Mouse (Mus musculus) liver, embryonic 12.5 days (tissue): Measurements from ENCODE around the gene Pfdn4. TPM values are rescaled to one million over a fixed set of nuclear protein-coding genes. Genes with fewer than 3 reads are reported as not detected.
A peak's percentile ranks its signal among the peaks of the same experiment; 100 is the strongest.

Source experiments
- ATAC-seq: fragments of 200-750 bp; cut with Nextera tagmentation; 2 replicates; pipeline ENCODE4 v1.8.0; 2017; ENCODE audit warnings: moderate number of reproducible peaks, mild to moderate bottlenecking, moderate library complexity
- H3K27ac ChIP-seq: fragments of 300-500 bp; sonication (generic); 2 replicates; pipeline ENCODE4 v1.5.1; 2016; ENCODE audit warnings: mild to moderate bottlenecking
- H3K27me3 ChIP-seq: fragments of 300-500 bp; sonication (generic); replicated peaks from 2 replicates; pipeline ENCODE4 v1.6.1; 2016; ENCODE audit warnings: mild to moderate bottlenecking, moderate library complexity
- H3K36me3 ChIP-seq: fragments of 300-500 bp; sonication (generic); 2 replicates; pipeline ENCODE4 v1.6.1; 2016; ENCODE audit warnings: mild to moderate bottlenecking, moderate library complexity
- H3K4me1 ChIP-seq: fragments of 300-500 bp; sonication (generic); 2 replicates; pipeline ENCODE4 v1.6.1; 2016
- H3K4me2 ChIP-seq: fragments of 300-500 bp; sonication (generic); 2 replicates; pipeline ENCODE4 v1.6.1; 2016; ENCODE audit warnings: mild to moderate bottlenecking, moderate library complexity
- H3K4me3 ChIP-seq: fragments of 300-500 bp; sonication (generic); 2 replicates; pipeline ENCODE4 v1.5.1; 2016; ENCODE audit warnings: mild to moderate bottlenecking, moderate library complexity
- H3K9ac ChIP-seq: fragments of 300-500 bp; sonication (generic); 2 replicates; pipeline ENCODE4 v1.6.1; 2016; ENCODE audit warnings: mild to moderate bottlenecking, moderate library complexity
- H3K9me3 ChIP-seq: fragments of 300-500 bp; sonication (generic); replicated peaks from 2 replicates; pipeline ENCODE4 v1.6.1; 2016; ENCODE audit warnings: mild to moderate bottlenecking, moderate library complexity
- WGBS: fragments of 180-500 bp; shearing (Covaris S2); methylation state at CpG from one replicate; pipeline ENCODE4 v1.1.7; 2016; ENCODE audit not compliant: insufficient replicate concordance; 5-methylcytosine and 5-hydroxymethylcytosine counted together
- polyA plus RNA-seq: library from polyadenylated mRNA; unstranded; fragments of >200 nt; fragmentation: Nextera tagmentation; extraction: Ambion mirVana; gene quantifications from 2 replicates; pipeline ENCODE4 v1.2.1, GENCODE M21; 2016

Pfdn4 gene
- polyA plus RNA-seq, 1 experiment from 2014 or later, result 63.7 TPM

GRCm38 (mm10) chr2:170503343-170503742 is 7.1 kb downstream of the Pfdn4 start:
- Histone ChIP-seq H3K9ac (no peak overlapping the region), H3K4me2 (no peak overlapping the region), H3K9me3 (no peaks in the 10 kb centered on the region), H3K27ac (no peak overlapping the region), H3K36me3 (no peaks in the 10 kb centered on the region), H3K27me3 (peaks cover 21% of the 10 kb centered on the region), H3K4me3 (no peak overlapping the region), H3K4me1 (0 out of 2 replicates have a peak, but pooled peaks cover 2% of the 10 kb centered on the region)
- 14% methylated on average over 8 of the region's 8 CpGs for WGBS
- ATAC-seq, result no peak

DNA sequence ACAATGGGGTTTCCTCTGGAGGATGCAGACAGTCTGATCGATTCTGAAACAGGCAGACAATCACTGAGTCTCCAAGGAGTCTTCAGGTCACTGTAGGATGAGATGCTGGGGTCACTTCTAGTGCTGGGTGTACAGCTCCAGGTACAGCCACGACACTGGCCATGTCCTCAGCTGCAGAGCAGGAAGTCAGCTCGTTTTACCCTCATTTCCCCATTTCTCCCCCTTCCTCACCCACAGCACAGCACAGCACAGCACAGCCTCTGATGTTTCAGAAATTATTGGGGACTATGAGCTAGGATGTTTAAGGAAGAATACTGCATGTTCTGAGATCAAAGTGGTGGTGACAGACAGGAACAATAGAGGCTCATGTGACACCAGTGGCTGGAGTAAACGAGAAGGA is 7.8 kb downstream of the Pfdn4 start:
- Histone ChIP-seq H3K36me3 (no peaks in the 10 kb centered on the region), H3K9ac (no peak overlapping the region), H3K9me3 (no peaks in the 10 kb centered on the region), H3K4me2 (no peak overlapping the region), H3K27me3 (peaks cover 15% of the 10 kb centered on the region), H3K27ac (no peak overlapping the region), H3K4me3 (no peak overlapping the region), H3K4me1 (peaks cover 7% of the 10 kb centered on the region)
- 13% methylated on average over 4 of the region's 4 CpGs for WGBS
- ATAC-seq, result no peak

- Histone ChIP-seq H3K9me3 (no peaks in the 10 kb centered on the region), H3K27me3 (peaks cover 6% of the 10 kb centered on the region; the same call in 1 of the 2 replicates), H3K4me2 (no peak overlapping the region), H3K4me1 (peaks cover 26% of the 10 kb centered on the region), H3K4me3 (no peak overlapping the region), H3K27ac (no peak overlapping the region), H3K36me3 (no peaks in the 10 kb centered on the region), H3K9ac (no peak overlapping the region)
- no peak for ATAC-seq
- WGBS, result 3% methylated on average over 10 of the region's 10 CpGs
Measured at GRCm38 (mm10) chr2:170507734-170508133, 11.5 kb downstream of the Pfdn4 start.

- 5% methylated on average over 12 of the region's 12 CpGs for WGBS
- peak overlapping the region; percentile 37 for H3K4me3 ChIP-seq
- H3K4me1 ChIP-seq, result peaks cover 37% of the 10 kb centered on the region
- H3K9me3 ChIP-seq, result no peaks in the 10 kb centered on the region
- H3K36me3 ChIP-seq, result no peaks in the 10 kb centered on the region
- H3K27ac ChIP-seq, result no peak overlapping the region
- H3K4me2 ChIP-seq, result peak overlapping the region; percentile 65
- no peak for ATAC-seq
- 0 out of 2 replicates have a peak overlapping the region, but pooled peaks have one; percentile 39 for H3K9ac ChIP-seq
- peaks cover 6% of the 10 kb centered on the region; the same call in 1 of the 2 replicates for H3K27me3 ChIP-seq
Measured at GRCm38 (mm10) chr2:170508821-170509220, 12.6 kb downstream of the Pfdn4 start.

DNA sequence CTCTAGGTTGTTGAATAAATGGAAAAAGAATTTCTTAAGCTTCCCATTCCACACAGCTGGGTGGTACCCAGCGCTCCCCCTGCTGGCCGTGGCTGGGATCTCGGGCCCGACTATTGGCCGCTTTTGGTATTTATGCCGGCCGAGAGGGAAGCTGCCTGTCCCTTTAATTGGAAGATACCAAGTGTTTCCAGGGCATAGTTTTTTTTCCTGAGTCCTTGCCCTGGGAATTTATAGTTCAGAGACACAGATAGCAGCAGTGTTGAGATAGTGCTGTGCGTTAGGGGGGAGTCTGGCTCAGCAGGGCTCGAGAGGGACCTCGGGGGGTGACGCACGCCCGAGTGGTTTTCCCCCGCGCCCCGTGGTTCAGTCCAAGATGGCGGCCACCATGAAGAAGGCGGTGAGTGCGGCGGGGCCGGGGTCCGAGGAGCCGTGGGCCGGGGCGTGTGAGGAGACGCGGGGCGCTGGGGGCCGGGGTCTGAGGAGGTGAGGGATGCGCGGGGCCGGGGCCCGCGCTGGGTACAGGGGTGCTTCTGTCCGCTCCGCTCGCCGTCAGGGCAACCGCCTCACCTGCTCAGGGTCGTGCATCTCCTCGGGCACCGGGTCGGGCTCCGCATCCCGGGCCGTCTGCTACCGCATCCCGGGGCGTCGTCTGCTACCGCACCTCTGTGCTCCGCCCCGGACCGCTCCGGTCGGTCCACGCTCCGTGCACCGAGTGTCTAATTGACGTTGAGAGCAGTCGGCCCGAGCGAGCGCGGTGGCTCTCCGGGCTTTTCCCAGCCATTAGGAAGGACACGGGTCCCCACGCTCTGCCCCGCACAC is 15.1 kb downstream of the Pfdn4 start:
- Histone ChIP-seq H3K27ac (peak overlapping the region; percentile 81), H3K4me3 (peak overlapping the region; percentile 97), H3K9ac (peak overlapping the region; percentile 86), H3K4me2 (peak overlapping the region; percentile 81), H3K27me3 (peaks cover 6% of the 10 kb centered on the region; the same call in 1 of the 2 replicates), H3K4me1 (peaks cover 38% of the 10 kb centered on the region), H3K9me3 (no peaks in the 10 kb centered on the region), H3K36me3 (peaks cover 10% of the 10 kb centered on the region)
- under 1% methylated on average over 67 of the region's 69 CpGs for WGBS
- peak; percentile 76 for ATAC-seq

- no peaks in the 10 kb centered on the region for H3K27me3 ChIP-seq
- no peak overlapping the region for H3K4me3 ChIP-seq
- H3K9ac ChIP-seq, result no peak overlapping the region
- no peaks in the 10 kb centered on the region for H3K9me3 ChIP-seq
- H3K27ac ChIP-seq, result no peak overlapping the region
- no peak overlapping the region for H3K4me2 ChIP-seq
- no peak for ATAC-seq
- peaks cover 34% of the 10 kb centered on the region for H3K4me1 ChIP-seq
- WGBS, result 78% methylated on average over 12 of the region's 12 CpGs
- H3K36me3 ChIP-seq, result peaks cover 33% of the 10 kb centered on the region
Measured at GRCm38 (mm10) chr2:170513756-170514155, 17.5 kb downstream of the Pfdn4 start.

- no peaks in the 10 kb centered on the region for H3K4me1 ChIP-seq
- peaks cover 42% of the 10 kb centered on the region for H3K36me3 ChIP-seq
- WGBS, result 8% methylated on average over 5 of the region's 7 CpGs
- H3K4me2 ChIP-seq, result no peak overlapping the region
- H3K9ac ChIP-seq, result no peak overlapping the region
- no peak overlapping the region for H3K4me3 ChIP-seq
- no peaks in the 10 kb centered on the region for H3K27me3 ChIP-seq
- H3K9me3 ChIP-seq, result no peaks in the 10 kb centered on the region
- peak; percentile 55 for ATAC-seq
- no peak overlapping the region for H3K27ac ChIP-seq
Measured at GRCm38 (mm10) chr2:170520321-170520971, 24.2 kb downstream of the Pfdn4 start.

GRCm38 (mm10) chr2:170526513-170526912 is 30.3 kb downstream of the Pfdn4 start:
- no peak for ATAC-seq

GRCm38 (mm10) chr2:170528061-170528460 is 31.8 kb downstream of the Pfdn4 start:
- H3K4me3 ChIP-seq, result no peak overlapping the region
- H3K4me1 ChIP-seq, result no peaks in the 10 kb centered on the region
- 86% methylated on average over 16 of the region's 16 CpGs for WGBS
- no peaks in the 10 kb centered on the region for H3K36me3 ChIP-seq
- no peaks in the 10 kb centered on the region for H3K27me3 ChIP-seq
- ATAC-seq, result no peak
- H3K27ac ChIP-seq, result no peak overlapping the region
- H3K9me3 ChIP-seq, result no peaks in the 10 kb centered on the region
- H3K9ac ChIP-seq, result no peak overlapping the region
- no peak overlapping the region for H3K4me2 ChIP-seq

More at GRCm38 (mm10) chr2:170526513-170526912, 30.3 kb downstream of the Pfdn4 start:
- Histone ChIP-seq H3K36me3 (no peaks in the 10 kb centered on the region), H3K4me1 (no peaks in the 10 kb centered on the region), H3K4me2 (no peak overlapping the region), H3K4me3 (no peak overlapping the region), H3K9ac (no peak overlapping the region), H3K9me3 (no peaks in the 10 kb centered on the region), H3K27ac (no peak overlapping the region), H3K27me3 (no peaks in the 10 kb centered on the region)
- 65% methylated on average over 8 of the region's 8 CpGs for WGBS

GRCm38 (mm10) chr2:170529766-170530165 is 33.5 kb downstream of the Pfdn4 start:
- no peak for ATAC-seq
- no peak overlapping the region for H3K4me2 ChIP-seq
- no peaks in the 10 kb centered on the region for H3K27me3 ChIP-seq
- 73% methylated on average over 7 of the region's 7 CpGs for WGBS
- no peaks in the 10 kb centered on the region for H3K4me1 ChIP-seq
- H3K9me3 ChIP-seq, result no peaks in the 10 kb centered on the region
- H3K36me3 ChIP-seq, result no peaks in the 10 kb centered on the region
- H3K9ac ChIP-seq, result no peak overlapping the region
- no peak overlapping the region for H3K4me3 ChIP-seq
- no peak overlapping the region for H3K27ac ChIP-seq

DNA sequence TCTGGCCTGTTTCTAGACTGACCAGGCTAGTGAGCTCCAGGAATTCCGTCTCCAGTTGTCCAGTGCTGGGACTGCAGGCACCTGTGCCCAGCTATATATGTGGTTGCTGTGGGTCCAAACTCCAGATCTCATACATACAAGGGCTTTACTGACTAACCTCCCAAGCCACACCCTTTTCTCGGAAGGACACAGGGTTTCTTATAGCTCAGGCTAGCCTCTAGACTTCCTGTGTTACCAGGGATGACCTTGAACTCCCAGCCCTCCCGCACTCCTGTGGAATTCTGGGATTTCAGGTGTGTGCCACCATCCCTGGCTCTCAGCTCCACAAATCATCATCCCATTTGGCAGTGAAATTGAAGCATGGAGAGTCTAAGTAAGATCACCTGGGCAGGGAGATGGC is 34.0 kb downstream of the Pfdn4 start:
- Histone ChIP-seq H3K27ac (no peak overlapping the region), H3K36me3 (no peaks in the 10 kb centered on the region), H3K4me1 (no peaks in the 10 kb centered on the region), H3K9ac (no peak overlapping the region), H3K4me3 (no peak overlapping the region), H3K4me2 (no peak overlapping the region), H3K27me3 (no peaks in the 10 kb centered on the region), H3K9me3 (no peaks in the 10 kb centered on the region)
- ATAC-seq, result no peak
- WGBS, result 74% methylated on average over 3 of the region's 3 CpGs

DNA sequence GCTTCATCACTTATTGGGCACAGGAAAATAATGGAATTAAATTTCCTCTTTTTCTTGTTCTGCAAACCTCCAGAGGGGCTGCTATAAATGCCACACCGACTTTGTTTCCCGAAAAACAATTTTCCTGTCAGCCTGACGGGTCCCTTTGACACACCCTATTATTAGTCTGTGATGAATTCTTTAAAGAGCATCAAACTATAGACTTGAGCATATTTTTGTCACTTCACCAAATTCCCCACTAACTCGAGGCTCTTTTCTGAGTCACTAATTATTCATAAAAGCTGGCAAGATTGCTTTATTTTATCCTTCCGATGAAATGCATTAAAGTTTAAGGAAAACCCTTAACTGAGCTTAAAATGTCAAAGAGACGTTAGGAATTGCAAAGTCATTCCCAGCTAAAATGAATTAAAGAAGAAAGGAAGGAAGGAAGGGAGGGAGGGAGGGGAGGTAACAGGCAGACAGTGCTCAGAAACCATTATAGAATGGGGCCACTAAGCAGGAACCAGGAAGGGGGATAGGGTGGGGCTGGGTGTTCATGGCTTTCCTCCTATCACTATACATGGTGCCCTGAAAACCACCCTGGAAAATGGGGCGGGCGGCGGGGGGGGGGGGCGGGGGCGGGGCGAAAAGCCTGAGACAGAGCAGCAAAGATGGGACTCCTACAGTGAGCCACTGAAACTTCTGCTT is 38.0 kb downstream of the Pfdn4 start:
- Histone ChIP-seq H3K9ac (no peak overlapping the region), H3K4me2 (no peak overlapping the region), H3K27ac (no peak overlapping the region), H3K27me3 (no peaks in the 10 kb centered on the region), H3K9me3 (no peaks in the 10 kb centered on the region), H3K36me3 (no peaks in the 10 kb centered on the region), H3K4me3 (no peak overlapping the region), H3K4me1 (no peaks in the 10 kb centered on the region)
- ATAC-seq, result peak; percentile 51
- 33% methylated on average over 11 of the region's 12 CpGs for WGBS
